Mouse (Mus musculus) embryonic fibroblast, embryonic 13.5 days (primary cell): ENCODE measurements around the gene Celsr2. TPM values are rescaled to one million over a fixed set of nuclear protein-coding genes. Genes with fewer than 3 reads are reported as not detected.

ENCODE experiments used
- H3K27ac ChIP-seq: 2 replicates; pipeline ENCODE4 v1.5.1; 2012; ENCODE audit warnings: low read length, control low read depth, inconsistent platforms; ENCODE audit not compliant: insufficient read depth
- H3K4me1 ChIP-seq: 2 replicates; pipeline ENCODE4 v1.6.1; 2011; ENCODE audit warnings: low read length; ENCODE audit not compliant: control insufficient read depth, insufficient read depth
- H3K4me3 ChIP-seq: 2 replicates; pipeline ENCODE4 v1.5.1; 2011; ENCODE audit warnings: mild to moderate bottlenecking, control low read depth, low read length; ENCODE audit not compliant: insufficient read depth
- CTCF ChIP-seq: IDR thresholded peaks from 2 replicates; pipeline ENCODE4 v1.5.1; 2011; ENCODE audit warnings: mild to moderate bottlenecking, control low read depth, low read length, moderate library complexity, borderline replicate concordance; ENCODE audit not compliant: insufficient read depth
- POLR2A ChIP-seq: IDR thresholded peaks from 2 replicates; pipeline ENCODE4 v1.6.1; 2011; ENCODE audit warnings: low read depth, mild to moderate bottlenecking, control low read depth, low read length, moderate library complexity
- polyA plus RNA-seq: library from polyadenylated mRNA; stranded (reverse); fragments of >200 nt; gene quantifications from 2 replicates; pipeline ENCODE4 v1.2.4, GENCODE M21; 2011; ENCODE audit warnings: low read depth; ENCODE audit not compliant: missing spikeins, insufficient read length

Gene Celsr2
- polyA plus RNA-seq = 1.8 and 1.9 TPM in 2 replicates

GRCm38 (mm10) chr3:108414857-108415830 is at the start of gene Celsr2:
Gene Celsr2 (minus strand): TSS chr3:108415552.
- no peak within 1 kb of the TSS for H3K27ac ChIP-seq
- no peaks in the 10 kb centered on the region for H3K4me1 ChIP-seq
- no peak for TF ChIP-seq POLR2A
- no peak for TF ChIP-seq CTCF
- H3K4me3 ChIP-seq = peak within 1 kb of the TSS; percentile 52

GRCm38 (mm10) chr3:108458866-108459265 is 43.5 kb upstream of the Celsr2 start:
- Histone ChIP-seq H3K4me3 (no peak overlapping the region), H3K4me1 (no peaks in the 10 kb centered on the region), H3K27ac (no peak overlapping the region)
- no peak for TF ChIP-seq POLR2A
- TF ChIP-seq CTCF = no peak

- H3K4me3 ChIP-seq = no peak overlapping the region
- H3K27ac ChIP-seq = no peak overlapping the region
- TF ChIP-seq POLR2A = no peak
- no peak for TF ChIP-seq CTCF
- no peaks in the 10 kb centered on the region for H3K4me1 ChIP-seq
Measured at GRCm38 (mm10) chr3:108458380-108458779, 43.0 kb upstream of the Celsr2 start.

GRCm38 (mm10) chr3:108454172-108454571 is 38.8 kb upstream of the Celsr2 start:
- Histone ChIP-seq H3K4me1 (no peaks in the 10 kb centered on the region), H3K27ac (no peak overlapping the region), H3K4me3 (no peak overlapping the region)
- no peak for TF ChIP-seq POLR2A

- no peak overlapping the region for H3K4me3 ChIP-seq
- TF ChIP-seq POLR2A = no peak
- no peak for TF ChIP-seq CTCF
- H3K27ac ChIP-seq = no peak overlapping the region
- H3K4me1 ChIP-seq = no peaks in the 10 kb centered on the region
Measured at GRCm38 (mm10) chr3:108451969-108452368, 36.6 kb upstream of the Celsr2 start.

- Histone ChIP-seq H3K4me3 (peak overlapping the region; percentile 26), H3K27ac (no peak overlapping the region), H3K4me1 (peaks cover 6% of the 10 kb centered on the region)
- TF ChIP-seq CTCF (no peak), POLR2A (0 out of 2 replicates have a peak, but pooled peaks have one; percentile 70)
Measured at GRCm38 (mm10) chr3:108445366-108445705, 30.0 kb upstream of the Celsr2 start.

- Histone ChIP-seq H3K4me3 (peak within 1 kb of the TSS; percentile 92), H3K27ac (peak within 1 kb of the TSS; percentile 98), H3K4me1 (peaks cover 6% of the 10 kb centered on the region)
- TF ChIP-seq CTCF = no peak
- peak; percentile 86 for TF ChIP-seq POLR2A
Measured at GRCm38 (mm10) chr3:108444698-108445365, 29.5 kb upstream of the Celsr2 start, which contains the start of gene Sars. Gene Sars (minus strand): TSS chr3:108445209.

GRCm38 (mm10) chr3:108444029-108444428 is 28.7 kb upstream of the Celsr2 start:
- peaks cover 9% of the 10 kb centered on the region for H3K4me1 ChIP-seq
- peak overlapping the region; percentile 92 for H3K4me3 ChIP-seq
- TF ChIP-seq CTCF = no peak
- peak; percentile 82 for TF ChIP-seq POLR2A
- H3K27ac ChIP-seq = peak overlapping the region; percentile 98

- no peak for TF ChIP-seq CTCF
- TF ChIP-seq POLR2A = no peak
- peaks cover 5% of the 10 kb centered on the region; the same call in 1 of the 2 replicates for H3K4me1 ChIP-seq
- H3K27ac ChIP-seq = no peak overlapping the region
- no peak overlapping the region for H3K4me3 ChIP-seq
Measured at GRCm38 (mm10) chr3:108436380-108436714, 21.0 kb upstream of the Celsr2 start.

GRCm38 (mm10) chr3:108435701-108436379 is 20.5 kb upstream of the Celsr2 start:
- Histone ChIP-seq H3K4me1 (peaks cover 4% of the 10 kb centered on the region; the same call in 1 of the 2 replicates), H3K4me3 (no peak overlapping the region), H3K27ac (no peak overlapping the region)
- no peak for TF ChIP-seq POLR2A
- TF ChIP-seq CTCF = no peak
